Mouse (Mus musculus): ENCODE measurements around the gene Gm17727.

DNA sequence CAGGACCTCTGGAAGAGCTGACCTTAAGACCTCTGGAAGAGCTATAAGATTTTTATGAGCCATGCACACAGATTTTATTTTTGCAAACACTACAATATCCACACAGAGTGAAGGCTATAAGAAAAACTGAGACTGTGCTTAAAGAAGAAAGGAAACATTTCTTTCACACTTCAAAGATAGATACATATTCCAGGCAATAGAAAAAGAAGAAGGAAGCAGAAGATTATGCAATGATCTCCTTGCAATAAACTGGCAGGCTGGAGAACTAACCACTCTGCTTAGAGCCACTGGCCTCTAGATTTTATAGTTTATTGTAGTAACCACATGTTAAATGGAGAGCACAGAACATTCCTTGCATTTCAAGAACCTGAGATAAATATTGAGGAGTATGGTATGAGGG, 21.1 kb downstream of the Gm17727 start:
- TF ChIP-seq POLR2A (IDR thresholded peaks at IDR 0.05; ENCODE audit: borderline replicate concordance, control insufficient read depth, low read depth, low read length): no peak
- TF ChIP-seq CTCF (IDR thresholded peaks at IDR 0.05; ENCODE audit: control insufficient read depth, insufficient read depth, low read length): no peak

Measured in bone marrow, adult 2 months (tissue).